8 mouse cellular contexts compared by ENCODE assay signal in genomic region chr2:139677065-139677762, GRCm38 (mm10). TPM values are rescaled to one million over a fixed set of nuclear protein-coding genes. Genes with fewer than 3 reads are reported as not detected.
DNase-seq lines count a peak whose midpoint lies in the region; ATAC-seq and TF ChIP-seq lines count a peak whose summit lies in the region.

No protein-coding gene starts in this region.

- peak overlapping the region; percentile 72 for H3K4me3 ChIP-seq in cerebellum, adult 2 months (replicated peaks; ENCODE audit: insufficient read depth, low read depth, low read length)
- peak overlapping the region; percentile 93 for H3K4me3 ChIP-seq in forebrain, embryonic 16.5 days (replicated peaks; ENCODE audit: low read length)
- peak overlapping the region; percentile 58 for H3K4me3 ChIP-seq in liver, embryonic 12.5 days
- H3K4me3 ChIP-seq in neural tube, embryonic 12.5 days: peak overlapping the region; percentile 91

- peak; percentile 48; the same call in 1 of the 2 replicates for TF ChIP-seq POLR2A in cerebellum, adult 2 months (IDR thresholded peaks at IDR 0.05; ENCODE audit: borderline replicate concordance, insufficient read depth, low read length)

- H3K27ac ChIP-seq in cerebellum, adult 2 months (ENCODE audit: insufficient read depth, low read length): peak overlapping the region; percentile 44; the same call in 1 of the 2 replicates
- H3K27ac ChIP-seq in forebrain, embryonic 16.5 days (ENCODE audit: low read length): no peak overlapping the region
- no peak overlapping the region for H3K27ac ChIP-seq in liver, embryonic 12.5 days
- no peak overlapping the region for H3K27ac ChIP-seq in neural tube, embryonic 12.5 days

- ATAC-seq in forebrain, embryonic 16.5 days: peak; percentile 49
- ATAC-seq in liver, embryonic 12.5 days: 0 out of 2 replicates have a peak, but pooled peaks have one; percentile 35
- peak; percentile 67 for ATAC-seq in neural tube, embryonic 12.5 days (ENCODE audit: low FRiP score, low read depth)

- peak overlapping the region; percentile 77 for H3K9ac ChIP-seq in forebrain, embryonic 16.5 days (replicated peaks; ENCODE audit: low read depth, low read length)
- no peak overlapping the region for H3K9ac ChIP-seq in liver, embryonic 12.5 days
- H3K9ac ChIP-seq in neural tube, embryonic 12.5 days: peak overlapping the region; percentile 83

- H3K27me3 ChIP-seq in cerebellum, adult 2 months (ENCODE audit: control insufficient read depth, insufficient read depth, low read length): no peaks in the 10 kb centered on the region
- peaks cover 26% of the 10 kb centered on the region for H3K27me3 ChIP-seq in forebrain, embryonic 16.5 days (replicated peaks; ENCODE audit: control insufficient read depth, insufficient read depth, low read length)
- H3K27me3 ChIP-seq in liver, embryonic 12.5 days (replicated peaks): peaks cover 57% of the 10 kb centered on the region
- H3K27me3 ChIP-seq in neural tube, embryonic 12.5 days (replicated peaks): peaks cover 11% of the 10 kb centered on the region

- H3K4me2 ChIP-seq in forebrain, embryonic 16.5 days (ENCODE audit: low read length): peak overlapping the region; percentile 100
- peak overlapping the region; percentile 74 for H3K4me2 ChIP-seq in liver, embryonic 12.5 days
- peak overlapping the region; percentile 100 for H3K4me2 ChIP-seq in neural tube, embryonic 12.5 days (replicated peaks)

- WGBS in cerebellum, adult 2 months: under 1% methylated on average over 52 of the region's 52 CpGs
- WGBS in forebrain, embryonic 16.5 days: under 1% methylated on average over 52 of the region's 52 CpGs
- under 1% methylated on average over 52 of the region's 52 CpGs for WGBS in liver, embryonic 12.5 days (ENCODE audit: insufficient replicate concordance)
- under 1% methylated on average over 52 of the region's 52 CpGs for WGBS in neural tube, embryonic 12.5 days

- H3K4me1 ChIP-seq in cerebellum, adult 2 months (ENCODE audit: control insufficient read depth, insufficient read depth, low read length): no peaks in the 10 kb centered on the region
- peaks cover 19% of the 10 kb centered on the region for H3K4me1 ChIP-seq in forebrain, embryonic 16.5 days (replicated peaks; ENCODE audit: control insufficient read depth, insufficient read depth, low read length)
- H3K4me1 ChIP-seq in liver, embryonic 12.5 days: no peaks in the 10 kb centered on the region
- peaks cover 9% of the 10 kb centered on the region for H3K4me1 ChIP-seq in neural tube, embryonic 12.5 days

- H3K36me3 ChIP-seq in forebrain, embryonic 16.5 days (ENCODE audit: control insufficient read depth, insufficient read depth): no peaks in the 10 kb centered on the region
- no peaks in the 10 kb centered on the region for H3K36me3 ChIP-seq in liver, embryonic 12.5 days
- no peaks in the 10 kb centered on the region for H3K36me3 ChIP-seq in neural tube, embryonic 12.5 days

- no peak for TF ChIP-seq CTCF in cerebellum, adult 2 months (IDR thresholded peaks at IDR 0.05; ENCODE audit: borderline replicate concordance, insufficient read depth, low read depth, low read length)

- intact Hi-C loops in heart, postnatal 10 days (cut with DNase I): loop anchor here (5.0 kb wide), 1 partner anchor 85 kb away; no protein-coding TSS in a partner anchor

- no peaks in the 10 kb centered on the region for H3K9me3 ChIP-seq in forebrain, embryonic 16.5 days (ENCODE audit: control insufficient read depth, low read length)
- no peaks in the 10 kb centered on the region for H3K9me3 ChIP-seq in liver, embryonic 12.5 days (replicated peaks)
- H3K9me3 ChIP-seq in neural tube, embryonic 12.5 days: no peaks in the 10 kb centered on the region

- peak; percentile 55 for DNase-seq in ES-CJ7 (ENCODE audit: low read depth, low spot score)
- DNase-seq in cerebellum, adult 2 months: peak; percentile 77 to 82
- peak; percentile 69 to 74 for DNase-seq in heart, postnatal 10 days
- DNase-seq in kidney, postnatal 36 days: peak; percentile 54 to 73
- DNase-seq in urinary bladder, adult 18-20 months (ENCODE audit: low spot score in 2 of 2): peak; percentile 54 to 69

RNA-seq across cellular contexts. Expression of gene Ism1, which starts 0.8 kb away (rescaled TPM):
- polyA plus RNA-seq in cerebellum, adult 2 months (2012; rRNA removed): 2.0 and 2.1 TPM in 2 replicates
- polyA plus RNA-seq in forebrain, embryonic 16.5 days (2015; fragmentation: Nextera tagmentation; extraction: Ambion mirVana): 0.29 and 0.36 TPM in 2 replicates
- total RNA-seq in heart, postnatal 10 days (2021): under 1 TPM; 0.64 to 0.98 TPM
- 0.14 TPM in 2 replicates for polyA plus RNA-seq in liver, embryonic 12.5 days (2016; fragmentation: Nextera tagmentation; extraction: Ambion mirVana)
- polyA plus RNA-seq in neural tube, embryonic 12.5 days (2016; fragmentation: Nextera tagmentation; extraction: Ambion mirVana): 1.9 and 2.2 TPM in 2 replicates
